Mouse (Mus musculus) left cerebral cortex, adult 2 months (tissue): ENCODE results near the gene St14. TPM values are rescaled to one million over a fixed set of nuclear protein-coding genes. Genes with fewer than 3 reads are reported as not detected.

Source experiments
- DNase-seq, 2 experiments: peaks; one replicate each; pipeline ENCODE4 v3.0.0; 2021 to 2022; ENCODE audit warnings: low spot score in 2 of 2, mixed read lengths in 1 of 2; ENCODE audit errors: extremely low spot score in 1 of 2
- H3K27ac ChIP-seq: fragments of 200-600 bp; 2 replicates; pipeline ENCODE4 v1.8.1; 2022
- H3K4me3 ChIP-seq: fragments of 200-600 bp; 2 replicates; pipeline ENCODE4 v1.8.1; 2022
- CTCF ChIP-seq: fragments of 200-600 bp; IDR thresholded peaks from 2 replicates; pipeline ENCODE4 v1.8.1; 2022; ENCODE audit warnings: antibody characterized with exemption, mild to moderate bottlenecking, moderate library complexity
- intact Hi-C: fragments of 180-260 bp; cut with DNase I; formaldehyde crosslinking; loops from one replicate; pipeline ENCODE4 v1.15.1; 2025
- total RNA-seq, 2 experiments: library from RNA; stranded (reverse); gene quantifications; 2 replicates each; pipeline ENCODE4 v1.2.3; 2021

The St14 gene
- total RNA-seq, 2 experiments from 2014 or later, result 0.87 to 1.1 TPM

DNA sequence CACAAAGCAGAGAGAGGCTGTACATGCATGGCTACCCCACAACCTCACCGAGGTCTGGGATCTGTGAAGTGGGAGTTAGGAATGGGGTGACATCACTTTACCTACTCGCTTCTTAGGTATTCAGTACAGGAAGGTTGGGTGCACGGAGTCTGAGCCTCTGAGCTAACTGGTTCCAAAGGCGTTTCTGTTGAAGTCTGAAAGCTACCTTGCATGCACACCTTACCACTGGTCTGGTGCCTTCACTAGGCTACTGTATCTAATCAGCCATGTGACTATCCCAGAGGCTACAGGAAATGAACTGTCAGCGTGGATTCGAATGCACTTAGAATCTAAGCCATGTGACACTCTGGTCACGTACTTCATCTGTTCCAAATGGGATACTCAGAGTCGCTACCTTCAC, 24.9 kb upstream of the St14 start:
- no peak overlapping the region for H3K4me3 ChIP-seq
- H3K27ac ChIP-seq, result no peak overlapping the region
- intact Hi-C loops, result no loop called here
- TF ChIP-seq CTCF, result no peak
- no peak for DNase-seq

GRCm38 (mm10) chr9:31151050-31151449, 19.4 kb upstream of the St14 start:
- DNase-seq, result no peak
- Histone ChIP-seq H3K4me3 (no peak overlapping the region), H3K27ac (no peak overlapping the region)
- peak; percentile 72 for TF ChIP-seq CTCF
- intact Hi-C loops, result loop anchor here (1.0 kb wide), 1 partner anchor 198 kb away; no protein-coding TSS in a partner anchor

- intact Hi-C loops, result no loop called here
- no peak overlapping the region for H3K4me3 ChIP-seq
- no peak overlapping the region for H3K27ac ChIP-seq
- TF ChIP-seq CTCF, result no peak
- no peak for DNase-seq
Measured at GRCm38 (mm10) chr9:31148135-31148534, 16.5 kb upstream of the St14 start.

DNA sequence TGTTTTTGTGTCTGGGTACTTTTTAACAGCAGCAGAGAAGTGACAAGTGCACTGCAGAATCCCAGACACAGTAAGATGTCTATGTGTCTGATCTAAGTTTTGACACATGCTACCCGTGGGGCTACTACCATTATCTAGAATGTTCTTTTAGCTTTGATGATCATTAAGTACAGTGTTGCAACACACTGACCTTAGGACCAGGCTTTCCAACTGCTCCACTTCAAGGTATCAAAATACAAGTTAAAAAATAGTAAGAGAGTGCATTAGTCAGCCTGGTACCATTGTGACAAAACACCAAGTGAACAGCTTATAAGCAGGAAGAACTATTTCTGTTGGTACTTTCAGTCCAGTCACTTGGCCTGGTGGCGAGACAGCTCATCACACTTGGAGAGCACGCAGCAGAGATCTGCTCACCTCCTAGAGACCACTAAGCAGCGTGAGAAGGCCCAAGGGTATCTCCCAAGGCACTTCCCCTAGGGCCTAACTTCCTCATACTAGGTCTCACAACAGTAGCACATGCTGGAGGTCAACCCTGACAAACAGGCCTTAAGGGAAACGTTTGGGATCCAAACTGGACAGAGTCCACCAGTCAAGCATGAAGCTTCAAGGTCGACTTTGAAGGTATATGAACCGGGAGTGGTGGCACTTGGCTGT, 13.7 kb upstream of the St14 start:
- H3K27ac ChIP-seq, result no peak overlapping the region
- intact Hi-C loops, result no loop called here
- H3K4me3 ChIP-seq, result no peak overlapping the region
- no peak for TF ChIP-seq CTCF
- no peak for DNase-seq

- TF ChIP-seq CTCF, result no peak
- DNase-seq, result no peak
- H3K4me3 ChIP-seq, result no peak overlapping the region
- intact Hi-C loops, result no loop called here
- H3K27ac ChIP-seq, result no peak overlapping the region
Measured at GRCm38 (mm10) chr9:31142924-31143323, 11.3 kb upstream of the St14 start.

DNA sequence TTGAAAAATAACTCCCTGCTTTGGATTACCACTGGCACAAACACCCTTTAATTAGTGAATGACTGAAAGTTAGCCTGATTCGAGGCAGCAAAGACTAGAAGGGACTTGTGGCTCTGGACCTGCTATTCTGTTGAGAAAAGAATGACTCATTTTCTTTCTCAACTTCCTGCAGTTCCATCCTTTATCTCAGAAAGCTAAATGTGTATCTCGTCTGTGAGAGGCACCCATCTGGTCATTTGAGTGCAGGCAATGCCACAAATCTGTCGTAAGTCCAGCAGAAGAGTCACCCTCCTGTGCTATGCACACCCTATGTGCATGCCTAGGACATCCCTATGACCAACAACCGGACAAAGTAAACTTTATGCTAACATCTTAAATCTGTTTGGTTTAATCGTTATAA, 1.5 kb upstream of the St14 start:
- intact Hi-C loops, result no loop called here
- DNase-seq, result no peak
- no peak for TF ChIP-seq CTCF
- Histone ChIP-seq H3K27ac (no peak overlapping the region), H3K4me3 (no peak overlapping the region)

GRCm38 (mm10) chr9:31130357-31131204, 1.1 kb downstream of the St14 start:
- TF ChIP-seq CTCF, result no peak
- DNase-seq, result no peak
- Histone ChIP-seq H3K4me3 (peak overlapping the region; percentile 39), H3K27ac (no peak overlapping the region)
- intact Hi-C loops, result no loop called here

DNA sequence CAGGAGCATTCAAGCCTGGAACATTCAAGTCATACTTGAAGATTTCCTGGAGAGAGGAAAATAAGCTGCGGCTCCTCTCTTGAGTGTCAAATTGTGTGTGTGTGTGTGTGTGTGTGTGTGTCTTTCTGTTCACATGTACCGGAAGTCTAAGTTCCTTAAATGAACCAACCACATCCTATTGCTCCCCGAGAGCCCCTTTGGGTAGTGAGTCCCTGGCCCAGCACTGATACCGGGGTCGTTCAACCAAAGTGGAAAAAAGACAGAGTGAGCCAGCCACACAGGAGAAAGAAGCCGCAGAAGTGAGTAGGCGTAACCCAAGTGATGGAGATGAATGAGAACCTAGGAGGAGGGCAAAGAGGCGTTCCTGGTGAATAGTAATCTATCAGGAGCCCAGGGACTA, 1.7 kb downstream of the St14 start:
- intact Hi-C loops, result no loop called here
- H3K4me3 ChIP-seq, result no peak overlapping the region
- DNase-seq, result no peak
- H3K27ac ChIP-seq, result no peak overlapping the region
- no peak for TF ChIP-seq CTCF

GRCm38 (mm10) chr9:31127876-31128465, 3.7 kb downstream of the St14 start:
- intact Hi-C loops, result no loop called here
- no peak overlapping the region for H3K4me3 ChIP-seq
- H3K27ac ChIP-seq, result no peak overlapping the region
- no peak for DNase-seq
- TF ChIP-seq CTCF, result no peak

DNA sequence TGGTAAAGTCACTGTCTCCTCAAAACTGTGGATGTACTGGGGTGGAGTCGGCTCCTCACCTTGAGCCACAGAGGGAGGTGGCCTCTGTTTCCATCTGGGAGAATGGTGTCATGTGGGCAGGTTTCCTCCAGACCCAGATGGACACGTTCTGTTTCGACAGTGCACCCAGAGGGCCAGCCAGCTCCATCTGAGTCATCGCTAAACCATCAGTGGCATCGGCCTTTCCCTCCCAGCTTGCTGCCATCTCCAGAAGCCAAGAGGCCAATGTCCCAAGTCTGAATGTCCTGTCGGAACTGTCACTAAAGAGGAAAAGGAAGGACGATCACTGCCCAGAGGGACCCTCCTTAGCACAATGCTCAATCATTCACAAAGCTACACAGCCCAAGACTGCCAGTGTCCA, 5.6 kb downstream of the St14 start:
- Histone ChIP-seq H3K27ac (no peak overlapping the region), H3K4me3 (no peak overlapping the region)
- DNase-seq, result no peak
- intact Hi-C loops, result no loop called here
- no peak for TF ChIP-seq CTCF

DNA sequence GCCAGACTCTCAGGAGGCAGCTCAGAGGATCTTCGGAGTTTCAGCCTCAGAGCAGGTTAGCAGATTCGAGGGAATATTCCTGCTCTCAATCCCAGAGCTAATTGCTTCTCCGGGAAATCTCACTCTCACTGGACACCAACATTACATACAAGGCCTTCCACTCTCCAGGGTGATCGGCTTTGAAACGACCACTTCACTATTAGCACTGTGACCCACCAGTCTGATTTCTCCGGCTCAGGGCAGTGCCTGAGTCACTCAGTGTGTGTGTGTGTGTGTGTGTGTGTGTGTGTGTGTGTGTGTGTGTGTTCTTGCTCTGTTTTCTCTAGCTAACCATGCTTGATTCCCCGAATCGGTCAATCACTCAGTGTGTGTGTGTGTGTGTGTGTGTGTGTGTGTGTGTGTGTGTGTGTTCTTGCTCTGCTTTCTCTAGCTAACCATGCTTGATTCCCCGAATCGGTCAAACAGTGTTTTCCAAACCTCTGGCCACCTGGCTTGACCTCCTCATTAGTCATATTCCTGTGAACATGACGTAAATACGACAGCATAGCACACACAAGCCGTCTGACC, 9.1 kb downstream of the St14 start:
- intact Hi-C loops, result no loop called here
- no peak for TF ChIP-seq CTCF
- no peak for DNase-seq
- Histone ChIP-seq H3K4me3 (no peak overlapping the region), H3K27ac (no peak overlapping the region)

- intact Hi-C loops, result no loop called here
- TF ChIP-seq CTCF, result no peak
- Histone ChIP-seq H3K27ac (no peak overlapping the region), H3K4me3 (no peak overlapping the region)
- DNase-seq, result no peak
Measured at GRCm38 (mm10) chr9:31120533-31120915, 11.1 kb downstream of the St14 start.
